Mouse (Mus musculus) liver, embryonic 14.5 days (tissue): ENCODE measurements around the gene Mvb12a. TPM values are rescaled to one million over a fixed set of nuclear protein-coding genes. Genes with fewer than 3 reads are reported as not detected.
A peak's percentile ranks its signal among the peaks of the same experiment; 100 is the strongest.

ENCODE experiments used
- ATAC-seq: fragments of 200-750 bp; cut with Nextera tagmentation; 2 replicates; pipeline ENCODE4 v1.8.0; 2017; ENCODE audit warnings: moderate number of reproducible peaks, mild to moderate bottlenecking, moderate library complexity; ENCODE audit not compliant: insufficient read depth
- DNase-seq, 3 experiments: peaks; one replicate each; pipeline ENCODE4 v3.0.0-alpha.2; 2012 to 2013; ENCODE audit warnings: low read depth in 3 of 3, low spot score in 3 of 3
- H3K27ac ChIP-seq: fragments of 300-500 bp; sonication (generic); 2 replicates; pipeline ENCODE4 v1.5.1; 2014; ENCODE audit warnings: moderate library complexity, mild to moderate bottlenecking, control low read depth, inconsistent platforms
- H3K27me3 ChIP-seq: fragments of 300-500 bp; sonication (generic); 2 replicates; pipeline ENCODE4 v1.6.1; 2014; ENCODE audit warnings: mild to moderate bottlenecking, low read length, moderate library complexity; ENCODE audit not compliant: control insufficient read depth, insufficient read depth
- H3K36me3 ChIP-seq: fragments of 300-500 bp; sonication (generic); replicated peaks from 2 replicates; pipeline ENCODE4 v1.6.1; 2014; ENCODE audit warnings: low read depth; ENCODE audit not compliant: control insufficient read depth, insufficient read depth
- H3K4me1 ChIP-seq, 2 experiments: fragments of 200-500 bp in 1 of 2; fragments of 300-500 bp in 1 of 2; sonication (generic) in 1 of 2; replicated peaks; 2 replicates each; pipeline ENCODE4 v1.6.1; 2012 to 2014; ENCODE audit warnings: antibody characterized with exemption in 1 of 2, inconsistent platforms in 1 of 2, low read length in 1 of 2; ENCODE audit not compliant: control insufficient read depth in 2 of 2, insufficient read depth in 2 of 2
- H3K4me2 ChIP-seq: fragments of 300-500 bp; sonication (generic); 2 replicates; pipeline ENCODE4 v1.6.1; 2014; ENCODE audit warnings: low read depth, mild to moderate bottlenecking, control low read depth, moderate library complexity
- H3K4me3 ChIP-seq, 2 experiments: fragments of 200-500 bp in 1 of 2; fragments of 300-500 bp in 1 of 2; sonication (generic) in 1 of 2; 2 replicates each; pipeline ENCODE4 v1.5.1; 2012 to 2014; ENCODE audit warnings: low read depth in 2 of 2, low read length in 2 of 2, mild to moderate bottlenecking in 2 of 2, control low read depth in 1 of 2, inconsistent platforms in 1 of 2, moderate library complexity in 1 of 2; ENCODE audit not compliant: insufficient read depth in 1 of 2
- H3K9ac ChIP-seq: fragments of 300-500 bp; sonication (generic); replicated peaks from 2 replicates; pipeline ENCODE4 v1.6.1; 2014; ENCODE audit warnings: mild to moderate bottlenecking, control low read depth, moderate library complexity
- H3K9me3 ChIP-seq: fragments of 300-500 bp; sonication (generic); 2 replicates; pipeline ENCODE4 v1.6.1; 2016; ENCODE audit warnings: low read length, mixed read lengths; ENCODE audit not compliant: control insufficient read depth
- CTCF ChIP-seq: IDR thresholded peaks from 2 replicates; pipeline ENCODE4 v1.5.1; 2016; ENCODE audit warnings: antibody characterized with exemption, low read depth, control low read depth
- EP300 ChIP-seq: IDR thresholded peaks from 2 replicates; pipeline ENCODE4 v1.6.1; 2016; ENCODE audit warnings: antibody characterized with exemption, low read depth
- WGBS: fragments of 180-500 bp; shearing (Covaris S2); extraction: QIAGEN DNeasy Blood & Tissue Kit; methylation state at CpG from one replicate; pipeline ENCODE4 v1.1.7; 2014; ENCODE audit not compliant: insufficient replicate concordance; 5-methylcytosine and 5-hydroxymethylcytosine counted together
- polyA plus RNA-seq, 2 experiments: library from polyadenylated mRNA; depleted of rRNA in 1 of 2; stranded (reverse) in 1 of 2; unstranded in 1 of 2; fragments of >200 nt; fragmentation: Nextera tagmentation in 1 of 2; extraction: Ambion mirVana in 1 of 2; gene quantifications; 2 replicates each; pipeline versions ENCODE4 v1.2.1 to v1.2.3; 2012 to 2014

Gene Mvb12a
- polyA plus RNA-seq, 2 experiments = 25.6 to 31.1 TPM

GRCm38 (mm10) chr8:71592374-71593170 lies 49.9 kb downstream of the Mvb12a start:
- Histone ChIP-seq H3K4me2 (peak overlapping the region; percentile 98), H3K4me1 (peaks cover 9 to 19% of the 10 kb centered on the region in 2 experiments), H3K36me3 (no peaks in the 10 kb centered on the region), H3K9ac (peak overlapping the region; percentile 79), H3K9me3 (no peaks in the 10 kb centered on the region), H3K4me3 (peak overlapping the region; percentile 72 to 80), H3K27ac (peak overlapping the region; percentile 90), H3K27me3 (no peaks in the 10 kb centered on the region)
- 3% methylated on average over 60 of the region's 60 CpGs for WGBS
- ATAC-seq (peak; percentile 50), DNase-seq (no peak)
- TF ChIP-seq CTCF = no peak
- no peak for TF ChIP-seq EP300

DNA sequence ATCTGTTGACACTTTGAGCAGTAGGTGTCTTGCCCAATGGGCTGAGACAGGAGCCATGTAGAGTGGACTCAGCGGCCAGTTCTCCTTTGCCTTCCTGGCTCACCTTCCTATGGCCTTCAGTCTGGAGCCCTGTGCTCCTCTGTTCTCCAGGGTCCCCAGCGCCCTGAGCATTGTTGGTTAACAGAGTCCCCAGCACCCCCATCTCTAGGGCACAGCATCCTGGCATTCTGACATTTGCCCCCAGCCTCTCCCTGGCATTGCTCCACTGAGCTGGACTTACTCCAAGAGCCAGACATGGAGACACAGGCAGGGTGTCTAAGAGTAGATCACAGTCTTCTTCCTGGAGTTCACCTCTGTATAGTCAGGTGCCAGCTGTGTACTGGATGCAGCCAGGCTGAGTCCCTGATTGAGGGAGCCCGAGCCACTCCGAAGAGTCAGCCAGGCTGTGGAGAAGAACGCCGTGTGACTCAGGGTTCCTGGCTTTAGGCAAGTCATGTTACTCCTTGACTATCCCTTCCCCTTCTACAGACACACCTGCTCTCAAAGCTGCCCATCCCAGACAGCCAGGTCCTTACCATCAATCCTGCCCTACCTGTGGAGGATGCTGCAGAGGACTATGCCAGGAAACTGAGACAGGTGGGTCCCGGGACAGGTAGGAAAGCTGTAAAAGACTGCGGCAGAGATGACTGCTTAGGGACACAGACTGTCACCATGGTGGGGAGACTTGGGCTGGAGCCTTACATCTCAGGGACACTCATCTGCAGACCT lies 51.0 kb downstream of the Mvb12a start:
- WGBS = 81% methylated on average over 8 of the region's 8 CpGs
- DNase-seq = no peak
- H3K36me3 ChIP-seq = no peaks in the 10 kb centered on the region
- no peaks in the 10 kb centered on the region for H3K9me3 ChIP-seq
- TF ChIP-seq EP300 (no peak), CTCF (no peak)
- H3K4me1 ChIP-seq = peaks cover 9 to 19% of the 10 kb centered on the region in 2 experiments
- ATAC-seq = no peak
- no peak overlapping the region for H3K27ac ChIP-seq
- H3K27me3 ChIP-seq = no peaks in the 10 kb centered on the region
- H3K4me2 ChIP-seq = peak overlapping the region; percentile 98
- H3K9ac ChIP-seq = no peak overlapping the region
- H3K4me3 ChIP-seq = no peak overlapping the region

- TF ChIP-seq EP300 (no peak), CTCF (no peak)
- 84% methylated on average over 4 of the region's 4 CpGs for WGBS
- H3K27me3 ChIP-seq = no peaks in the 10 kb centered on the region
- H3K36me3 ChIP-seq = no peaks in the 10 kb centered on the region
- H3K4me1 ChIP-seq = peaks cover 9 to 19% of the 10 kb centered on the region in 2 experiments
- no peaks in the 10 kb centered on the region for H3K9me3 ChIP-seq
- H3K27ac ChIP-seq = no peak overlapping the region
- no peak overlapping the region for H3K4me2 ChIP-seq
- no peak for DNase-seq
- no peak overlapping the region for H3K9ac ChIP-seq
- ATAC-seq = no peak
- no peak overlapping the region for H3K4me3 ChIP-seq
Observed at GRCm38 (mm10) chr8:71594324-71594722, 51.6 kb downstream of the Mvb12a start.

DNA sequence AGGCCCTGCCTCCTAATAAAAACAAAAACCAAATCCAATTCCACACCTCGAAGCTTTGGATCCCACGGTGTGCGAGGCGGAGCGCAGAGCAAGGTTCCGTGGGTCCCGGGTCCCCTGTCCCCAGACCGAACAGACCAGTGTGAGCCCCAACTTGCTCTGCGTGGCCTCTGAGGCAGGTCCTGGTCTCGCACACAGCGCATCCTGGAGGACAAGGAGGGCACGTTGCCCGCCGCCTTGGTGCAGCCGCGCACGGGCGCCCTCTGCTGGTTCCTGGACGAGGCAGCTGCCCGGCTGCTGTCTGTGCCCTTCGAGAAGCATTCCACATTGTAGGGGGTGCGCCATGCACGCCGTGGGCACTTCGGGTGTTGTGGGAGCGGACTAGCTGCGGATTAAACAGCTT lies 53.1 kb downstream of the Mvb12a start:
- no peak for ATAC-seq
- Histone ChIP-seq H3K9ac (no peak overlapping the region), H3K4me3 (no peak overlapping the region)

DNA sequence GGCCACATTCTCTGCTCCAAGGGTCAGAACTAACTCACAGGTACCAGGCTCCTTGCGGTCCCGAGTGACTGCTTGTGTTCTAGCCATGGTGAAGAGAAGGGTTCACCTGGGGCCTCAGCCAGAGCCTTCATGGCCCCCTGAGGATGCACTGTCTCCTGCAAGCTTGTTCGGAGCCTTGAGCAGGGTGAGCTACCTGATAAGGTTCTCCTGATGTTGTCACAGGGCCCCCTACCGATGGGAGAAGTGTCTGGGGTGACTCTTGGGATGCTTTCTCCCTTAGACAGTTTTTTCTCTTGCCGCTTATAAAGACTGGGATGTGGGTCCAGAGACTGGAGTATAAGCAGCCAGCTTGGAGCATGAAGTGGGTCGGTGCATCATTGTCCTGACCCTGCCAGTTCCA lies 53.7 kb downstream of the Mvb12a start:
- TF ChIP-seq CTCF = no peak
- TF ChIP-seq EP300 = no peak
- no peak overlapping the region for H3K4me3 ChIP-seq
- H3K36me3 ChIP-seq = no peaks in the 10 kb centered on the region
- H3K9ac ChIP-seq = no peak overlapping the region
- H3K4me2 ChIP-seq = no peak overlapping the region
- peaks cover 6 to 10% of the 10 kb centered on the region in 2 experiments for H3K4me1 ChIP-seq
- peaks cover 6% of the 10 kb centered on the region; the same call in 1 of the 2 replicates for H3K27me3 ChIP-seq
- ATAC-seq (no peak), DNase-seq (no peak)
- H3K27ac ChIP-seq = no peak overlapping the region
- 47% methylated on average over 6 of the region's 6 CpGs for WGBS
- no peaks in the 10 kb centered on the region for H3K9me3 ChIP-seq

More for the DNA sequence above, 53.1 kb downstream of the Mvb12a start:
- DNase-seq = peak; percentile 54 to 61 (median 58)
- WGBS = 11% methylated on average over 27 of the region's 27 CpGs
- H3K27ac ChIP-seq = no peak overlapping the region
- no peak overlapping the region for H3K4me2 ChIP-seq
- no peaks in the 10 kb centered on the region for H3K9me3 ChIP-seq
- peaks cover 9 to 15% of the 10 kb centered on the region in 2 experiments for H3K4me1 ChIP-seq
- H3K36me3 ChIP-seq = no peaks in the 10 kb centered on the region
- no peak for TF ChIP-seq EP300
- peak; percentile 100 for TF ChIP-seq CTCF
- peaks cover 3% of the 10 kb centered on the region; the same call in 1 of the 2 replicates for H3K27me3 ChIP-seq
